Mouse (Mus musculus): ENCODE results near the gene Rasal2. TPM values are rescaled to one million over a fixed set of nuclear protein-coding genes. Genes with fewer than 3 reads are reported as not detected.
"Not testable (repeated sequence)": the region's sequence is repeated elsewhere in the genome, so short reads cannot be mapped to it uniquely, and the experiment has no call there.

The Rasal2 gene
- polyA plus RNA-seq, 1 experiment from 2014 or later: 46.7 TPM

DNA sequence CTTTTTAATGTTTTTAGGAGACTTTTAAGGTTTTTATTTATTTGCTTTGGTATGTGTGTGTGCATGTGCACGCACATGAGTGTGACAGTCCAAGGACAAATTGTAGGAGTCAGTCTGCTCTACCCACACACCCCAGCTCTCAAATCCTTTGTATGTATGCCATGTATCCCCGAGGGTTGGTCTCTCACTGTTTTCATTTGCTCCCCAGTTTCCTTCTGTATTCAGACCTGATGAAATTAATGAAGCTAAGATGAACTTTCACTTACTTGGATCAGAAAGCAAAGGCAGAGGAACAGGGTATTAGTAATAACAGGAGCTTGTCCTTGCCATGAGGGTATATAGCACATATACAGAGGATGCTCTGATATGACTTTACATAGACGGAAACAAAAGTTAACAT lies 165.1 kb downstream of the Rasal2 start:
- peaks cover 7% of the 10 kb centered on the region; the same call in 1 of the 2 replicates for H3K4me1 ChIP-seq (ENCODE audit: control insufficient read depth, insufficient read depth, low read length)
- no peak overlapping the region for H3K4me3 ChIP-seq (ENCODE audit: low read depth, low read length)
- no peaks in the 10 kb centered on the region for H3K36me3 ChIP-seq (ENCODE audit: control insufficient read depth, insufficient read depth, low read length)
- H3K9me3 ChIP-seq (replicated peaks; ENCODE audit: control insufficient read depth, low read length, poor library complexity, severe bottlenecking): no peaks in the 10 kb centered on the region
- ATAC-seq: no peak
- H3K27ac ChIP-seq (ENCODE audit: low read length): no peak overlapping the region
- H3K4me2 ChIP-seq (ENCODE audit: low read length): no peak overlapping the region
- no peak overlapping the region for H3K9ac ChIP-seq (ENCODE audit: low read depth, low read length)
- no peaks in the 10 kb centered on the region for H3K27me3 ChIP-seq (ENCODE audit: control insufficient read depth, insufficient read depth, low read depth, low read length)
- whole genome bisulfite sequencing: 77% methylated on average over 3 of the region's 3 CpGs

DNA sequence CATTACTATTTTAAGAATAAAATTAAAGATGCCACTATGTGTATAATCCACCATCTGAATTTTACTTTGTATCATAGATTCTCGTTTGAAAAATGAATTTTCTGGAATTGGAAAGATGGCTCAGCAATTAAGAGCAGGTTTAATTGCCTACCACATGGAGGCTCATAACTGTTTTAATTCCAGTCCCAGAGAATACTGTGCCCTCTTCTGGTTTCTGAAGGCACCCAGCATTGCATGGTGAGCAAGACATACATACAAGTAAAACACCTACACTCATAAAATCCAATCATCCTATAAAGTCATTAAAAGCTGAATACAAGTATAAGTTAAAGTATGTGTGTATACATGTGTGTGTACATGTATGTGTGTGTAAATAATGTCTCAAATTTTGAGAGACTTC lies 165.6 kb downstream of the Rasal2 start:
- ATAC-seq: no peak
- H3K27ac ChIP-seq (ENCODE audit: low read length): no peak overlapping the region
- H3K9ac ChIP-seq (ENCODE audit: low read depth, low read length): no peak overlapping the region
- no peaks in the 10 kb centered on the region for H3K36me3 ChIP-seq (ENCODE audit: control insufficient read depth, insufficient read depth, low read length)
- peaks cover 7% of the 10 kb centered on the region; the same call in 1 of the 2 replicates for H3K4me1 ChIP-seq (ENCODE audit: control insufficient read depth, insufficient read depth, low read length)
- H3K4me2 ChIP-seq (ENCODE audit: low read length): no peak overlapping the region
- no peaks in the 10 kb centered on the region for H3K27me3 ChIP-seq (ENCODE audit: control insufficient read depth, insufficient read depth, low read depth, low read length)
- no peaks in the 10 kb centered on the region for H3K9me3 ChIP-seq (replicated peaks; ENCODE audit: control insufficient read depth, low read length, poor library complexity, severe bottlenecking)
- H3K4me3 ChIP-seq (ENCODE audit: low read depth, low read length): no peak overlapping the region
- WGBS: 80% methylated on average over 1 of the region's 1 CpGs

DNA sequence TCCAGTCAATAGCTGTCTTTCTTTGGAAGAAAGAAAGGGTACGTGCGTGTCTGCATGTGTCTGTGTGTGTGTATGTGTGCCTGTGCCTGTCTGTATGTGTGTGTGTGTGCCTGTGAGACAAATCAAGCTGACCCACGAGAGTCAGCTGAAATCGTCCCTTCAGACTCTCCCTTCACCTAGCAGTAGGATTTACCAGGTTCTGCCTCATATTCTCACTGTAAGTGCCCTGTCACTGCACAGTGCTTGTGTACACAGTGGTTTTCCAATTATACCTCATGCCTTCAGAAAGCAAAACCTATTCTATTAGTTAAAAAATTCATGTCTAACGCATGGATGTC lies 168.0 kb downstream of the Rasal2 start:
- peaks cover 11% of the 10 kb centered on the region for H3K4me1 ChIP-seq (ENCODE audit: control insufficient read depth, insufficient read depth, low read length)
- peak overlapping the region; percentile 43 for H3K4me3 ChIP-seq (ENCODE audit: low read depth, low read length)
- WGBS: 7% methylated on average over 5 of the region's 5 CpGs
- H3K9me3 ChIP-seq (replicated peaks; ENCODE audit: control insufficient read depth, low read length, poor library complexity, severe bottlenecking): no peaks in the 10 kb centered on the region
- H3K36me3 ChIP-seq (ENCODE audit: control insufficient read depth, insufficient read depth, low read length): no peaks in the 10 kb centered on the region
- no peaks in the 10 kb centered on the region for H3K27me3 ChIP-seq (ENCODE audit: control insufficient read depth, insufficient read depth, low read depth, low read length)
- H3K27ac ChIP-seq (ENCODE audit: low read length): peak overlapping the region; percentile 97
- H3K9ac ChIP-seq (ENCODE audit: low read depth, low read length): peak overlapping the region; percentile 81
- ATAC-seq: peak; percentile 80
- peak overlapping the region; percentile 65 for H3K4me2 ChIP-seq (ENCODE audit: low read length)

DNA sequence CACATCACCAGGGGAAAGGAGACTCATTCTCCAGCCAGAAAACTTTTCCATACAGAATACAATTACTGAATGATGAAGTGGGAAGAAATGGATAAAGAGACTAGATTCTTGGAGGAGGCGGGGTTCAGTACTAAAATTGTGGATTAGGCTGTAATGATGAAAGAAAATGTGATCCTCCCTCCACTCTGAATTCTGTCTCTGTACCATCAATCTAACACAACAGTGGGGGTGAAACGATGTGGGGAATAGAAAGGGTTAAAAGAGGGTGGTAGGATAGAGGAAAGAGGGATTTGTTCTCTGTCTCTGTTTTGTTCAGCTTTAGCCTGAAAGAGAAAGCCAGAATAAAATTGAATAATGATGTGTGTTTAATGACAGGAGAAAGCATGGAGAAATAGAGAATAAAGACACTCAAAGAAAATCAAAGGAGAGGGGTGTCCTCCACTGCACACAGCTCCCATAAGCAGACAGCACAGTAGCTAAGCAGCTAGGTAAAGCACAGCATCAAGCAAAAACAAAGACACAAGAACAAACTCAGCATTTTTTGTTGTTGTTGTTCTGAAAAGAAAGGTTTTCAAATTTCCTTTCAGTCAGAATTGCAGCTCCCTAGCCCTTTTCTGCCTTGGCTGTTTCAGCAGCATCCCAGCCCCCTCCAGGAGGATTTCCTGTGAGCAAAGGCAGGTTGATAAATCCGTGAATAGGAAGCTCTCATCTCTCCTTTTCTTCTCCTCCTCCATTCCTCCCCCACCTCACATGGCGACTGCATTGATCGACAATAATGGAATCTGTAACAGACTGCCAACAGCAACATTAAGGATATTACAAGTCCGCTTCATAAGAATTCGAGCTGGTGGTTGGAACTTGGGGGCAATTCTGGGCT lies 168.6 kb downstream of the Rasal2 start:
- 9% methylated on average over 7 of the region's 7 CpGs for WGBS
- peak; percentile 83 for ATAC-seq
- H3K4me3 ChIP-seq (ENCODE audit: low read depth, low read length): peak overlapping the region; percentile 43

DNA sequence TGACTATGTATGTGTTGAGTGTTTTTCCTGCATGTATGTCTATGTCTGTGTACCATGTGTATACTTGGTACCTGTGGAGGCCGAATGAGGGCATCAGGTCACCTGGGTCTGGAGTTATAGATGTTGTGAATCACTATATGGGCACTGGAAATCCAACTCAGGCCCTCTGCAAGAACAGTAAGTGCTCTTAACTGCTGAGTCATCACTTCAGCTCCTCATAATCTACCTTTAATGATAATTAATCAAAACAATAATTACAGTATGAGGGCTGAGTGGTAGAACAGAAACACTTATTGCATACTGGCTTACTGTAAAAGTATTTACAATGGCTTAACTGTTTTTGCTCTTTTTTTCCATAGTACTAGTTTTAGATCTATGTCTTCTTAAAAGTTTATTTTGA lies 172.7 kb downstream of the Rasal2 start:
- Histone ChIP-seq H3K9me3 (replicated peaks; ENCODE audit: control insufficient read depth, low read length, poor library complexity, severe bottlenecking) (no peaks in the 10 kb centered on the region), H3K27ac (ENCODE audit: low read length) (no peak overlapping the region), H3K36me3 (ENCODE audit: control insufficient read depth, insufficient read depth, low read length) (no peaks in the 10 kb centered on the region), H3K4me3 (ENCODE audit: low read depth, low read length) (no peak overlapping the region), H3K9ac (ENCODE audit: low read depth, low read length) (no peak overlapping the region), H3K4me1 (ENCODE audit: control insufficient read depth, insufficient read depth, low read length) (peaks cover 8% of the 10 kb centered on the region), H3K4me2 (ENCODE audit: low read length) (no peak overlapping the region), H3K27me3 (ENCODE audit: control insufficient read depth, insufficient read depth, low read depth, low read length) (no peaks in the 10 kb centered on the region)
- WGBS: 96% methylated on average over 1 of the region's 1 CpGs
- no peak for ATAC-seq

More for the DNA sequence above, 168.6 kb downstream of the Rasal2 start:
- Histone ChIP-seq H3K27me3 (ENCODE audit: control insufficient read depth, insufficient read depth, low read depth, low read length) (no peaks in the 10 kb centered on the region), H3K9ac (ENCODE audit: low read depth, low read length) (peak overlapping the region; percentile 81), H3K9me3 (replicated peaks; ENCODE audit: control insufficient read depth, low read length, poor library complexity, severe bottlenecking) (no peaks in the 10 kb centered on the region), H3K4me1 (ENCODE audit: control insufficient read depth, insufficient read depth, low read length) (peaks cover 11% of the 10 kb centered on the region), H3K27ac (ENCODE audit: low read length) (peak overlapping the region; percentile 97), H3K36me3 (ENCODE audit: control insufficient read depth, insufficient read depth, low read length) (no peaks in the 10 kb centered on the region), H3K4me2 (ENCODE audit: low read length) (peak overlapping the region; percentile 65)

DNA sequence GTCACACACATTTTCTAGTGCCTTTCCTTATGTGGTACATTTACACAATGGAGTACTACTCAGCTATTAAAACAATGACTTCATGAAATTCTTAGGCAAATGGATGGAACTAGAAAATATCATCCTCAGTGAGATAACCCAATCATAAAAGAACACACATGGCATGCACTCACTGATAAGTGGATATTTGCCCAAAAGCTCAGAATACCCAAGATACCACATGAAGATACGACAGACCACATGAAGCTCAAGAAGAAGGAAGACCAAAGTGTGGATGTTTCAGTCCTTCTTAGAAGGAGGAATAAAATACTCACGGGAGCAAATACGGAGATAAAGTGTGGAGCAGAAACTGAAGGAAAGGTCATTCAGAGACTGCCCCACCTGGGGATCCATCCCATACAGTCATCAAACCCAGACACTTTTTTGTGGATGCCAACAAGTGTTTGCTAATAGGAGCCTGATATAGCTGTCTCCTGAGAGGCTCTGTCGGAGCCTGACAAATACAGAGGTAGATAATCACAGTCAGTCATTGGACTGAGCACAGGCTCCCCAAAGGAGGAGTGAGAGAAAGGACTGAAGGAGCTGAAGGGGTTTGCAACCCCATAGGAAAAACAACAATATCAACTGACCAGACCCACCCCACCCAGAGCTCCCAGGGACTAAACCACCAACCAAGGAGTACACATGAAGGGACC lies 175.6 kb downstream of the Rasal2 start:
- H3K36me3 ChIP-seq (ENCODE audit: control insufficient read depth, insufficient read depth, low read length); H3K27ac ChIP-seq (ENCODE audit: low read length); H3K4me1 ChIP-seq (ENCODE audit: control insufficient read depth, insufficient read depth, low read length); H3K9me3 ChIP-seq (replicated peaks; ENCODE audit: control insufficient read depth, low read length, poor library complexity, severe bottlenecking); ATAC-seq; H3K27me3 ChIP-seq (ENCODE audit: control insufficient read depth, insufficient read depth, low read depth, low read length); H3K9ac ChIP-seq (ENCODE audit: low read depth, low read length); H3K4me2 ChIP-seq (ENCODE audit: low read length); H3K4me3 ChIP-seq (ENCODE audit: low read depth, low read length): not testable (repeated sequence)
- 98% methylated on average over 4 of the region's 4 CpGs for WGBS

- no peak for ATAC-seq
- peaks cover 14% of the 10 kb centered on the region for H3K4me1 ChIP-seq (ENCODE audit: control insufficient read depth, insufficient read depth, low read length)
- no peak overlapping the region for H3K4me3 ChIP-seq (ENCODE audit: low read depth, low read length)
- no peaks in the 10 kb centered on the region for H3K9me3 ChIP-seq (replicated peaks; ENCODE audit: control insufficient read depth, low read length, poor library complexity, severe bottlenecking)
- no peak overlapping the region for H3K9ac ChIP-seq (ENCODE audit: low read depth, low read length)
- 85% methylated on average over 2 of the region's 2 CpGs for WGBS
- no peak overlapping the region for H3K27ac ChIP-seq (ENCODE audit: low read length)
- H3K36me3 ChIP-seq (ENCODE audit: control insufficient read depth, insufficient read depth, low read length): no peaks in the 10 kb centered on the region
- H3K4me2 ChIP-seq (ENCODE audit: low read length): no peak overlapping the region
- H3K27me3 ChIP-seq (ENCODE audit: control insufficient read depth, insufficient read depth, low read depth, low read length): no peaks in the 10 kb centered on the region
These were observed 178.9 kb downstream of the Rasal2 start for GRCm38 (mm10) chr1:157233451-157233850.

GRCm38 (mm10) chr1:157232372-157232771 lies 180.0 kb downstream of the Rasal2 start:
- no peaks in the 10 kb centered on the region for H3K36me3 ChIP-seq (ENCODE audit: control insufficient read depth, insufficient read depth, low read length)
- ATAC-seq: no peak
- H3K27ac ChIP-seq (ENCODE audit: low read length): no peak overlapping the region
- no peak overlapping the region for H3K9ac ChIP-seq (ENCODE audit: low read depth, low read length)
- peaks cover 14% of the 10 kb centered on the region for H3K4me1 ChIP-seq (ENCODE audit: control insufficient read depth, insufficient read depth, low read length)
- H3K27me3 ChIP-seq (ENCODE audit: control insufficient read depth, insufficient read depth, low read depth, low read length): no peaks in the 10 kb centered on the region
- H3K4me2 ChIP-seq (ENCODE audit: low read length): no peak overlapping the region
- no peak overlapping the region for H3K4me3 ChIP-seq (ENCODE audit: low read depth, low read length)
- WGBS: 67% methylated on average over 4 of the region's 4 CpGs
- H3K9me3 ChIP-seq (replicated peaks; ENCODE audit: control insufficient read depth, low read length, poor library complexity, severe bottlenecking): no peaks in the 10 kb centered on the region

DNA sequence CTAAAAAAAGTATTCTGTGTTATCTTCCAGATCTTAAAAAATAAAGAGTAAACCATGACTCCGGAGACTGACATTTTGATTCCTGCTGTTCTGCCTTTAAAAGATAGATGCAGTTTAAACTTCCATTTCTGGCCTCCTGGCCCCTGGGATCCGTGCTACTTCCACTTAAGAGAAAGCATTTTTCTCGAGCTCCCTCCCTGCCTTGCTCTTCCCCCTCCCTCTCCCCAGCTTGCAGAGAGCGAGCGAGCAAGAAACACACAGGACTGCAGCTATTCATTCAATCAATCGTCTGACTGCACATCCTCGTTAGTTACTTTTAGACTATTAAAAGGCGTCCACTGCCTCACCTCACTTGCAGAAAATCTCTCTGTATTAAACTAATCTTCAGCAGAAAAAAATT lies 181.4 kb downstream of the Rasal2 start:
- Histone ChIP-seq H3K9me3 (replicated peaks; ENCODE audit: control insufficient read depth, low read length, poor library complexity, severe bottlenecking) (no peaks in the 10 kb centered on the region), H3K27ac (ENCODE audit: low read length) (peak overlapping the region; percentile 54), H3K4me1 (ENCODE audit: control insufficient read depth, insufficient read depth, low read length) (peaks cover 14% of the 10 kb centered on the region), H3K27me3 (ENCODE audit: control insufficient read depth, insufficient read depth, low read depth, low read length) (no peaks in the 10 kb centered on the region), H3K36me3 (ENCODE audit: control insufficient read depth, insufficient read depth, low read length) (no peaks in the 10 kb centered on the region), H3K4me2 (ENCODE audit: low read length) (peak overlapping the region; percentile 50), H3K4me3 (ENCODE audit: low read depth, low read length) (peak overlapping the region; percentile 26), H3K9ac (ENCODE audit: low read depth, low read length) (peak overlapping the region; percentile 50; the same call in 1 of the 2 replicates)
- 0 out of 2 replicates have a peak, but pooled peaks have one; percentile 62 for ATAC-seq
- WGBS: 9% methylated on average over 8 of the region's 8 CpGs

All from midbrain, embryonic 16.5 days (tissue).